Mouse (Mus musculus) thymus, postnatal 14 days (tissue): ENCODE measurements around the gene Myrf.
"Not testable (repeated sequence)": the region's sequence is repeated elsewhere in the genome, so short reads cannot be mapped to it uniquely, and the experiment has no call there.

Experiments used
- DNase-seq: peaks from one replicate; pipeline ENCODE4 v3.0.0; 2021

The Myrf gene

DNA sequence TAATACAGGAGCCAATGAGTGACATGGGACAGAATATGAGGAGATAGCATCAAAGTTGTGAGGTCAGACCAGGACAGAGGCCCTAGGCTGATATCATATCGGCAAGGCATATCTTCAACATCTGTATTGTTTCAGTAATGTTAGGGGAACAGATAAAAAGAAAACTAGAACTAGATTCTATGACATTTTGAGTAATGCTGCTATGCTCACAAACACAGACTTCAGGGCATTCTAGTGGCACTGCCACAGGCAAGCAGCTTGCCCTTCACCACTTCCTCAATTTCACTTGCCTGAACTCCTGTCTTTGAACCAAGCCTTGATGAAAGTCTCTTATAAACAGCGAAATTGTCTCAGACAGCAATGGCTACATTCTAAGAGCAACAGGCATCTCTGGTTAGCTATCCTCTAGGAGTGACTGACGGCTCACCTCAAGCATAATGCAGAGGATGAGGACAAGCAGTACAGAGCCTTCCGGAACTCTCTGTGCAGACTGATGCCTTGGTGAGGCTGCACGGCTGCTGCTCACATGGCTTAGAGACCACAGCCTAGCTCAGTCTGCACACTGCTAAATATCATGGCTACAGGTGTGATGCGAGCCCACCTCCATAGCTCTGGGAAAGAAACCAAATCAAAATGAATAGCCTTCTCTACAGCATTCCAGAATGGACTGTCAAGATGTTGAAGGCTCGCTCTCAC is 66.6 kb downstream of the Myrf start:
- DNase-seq: no peak

DNA sequence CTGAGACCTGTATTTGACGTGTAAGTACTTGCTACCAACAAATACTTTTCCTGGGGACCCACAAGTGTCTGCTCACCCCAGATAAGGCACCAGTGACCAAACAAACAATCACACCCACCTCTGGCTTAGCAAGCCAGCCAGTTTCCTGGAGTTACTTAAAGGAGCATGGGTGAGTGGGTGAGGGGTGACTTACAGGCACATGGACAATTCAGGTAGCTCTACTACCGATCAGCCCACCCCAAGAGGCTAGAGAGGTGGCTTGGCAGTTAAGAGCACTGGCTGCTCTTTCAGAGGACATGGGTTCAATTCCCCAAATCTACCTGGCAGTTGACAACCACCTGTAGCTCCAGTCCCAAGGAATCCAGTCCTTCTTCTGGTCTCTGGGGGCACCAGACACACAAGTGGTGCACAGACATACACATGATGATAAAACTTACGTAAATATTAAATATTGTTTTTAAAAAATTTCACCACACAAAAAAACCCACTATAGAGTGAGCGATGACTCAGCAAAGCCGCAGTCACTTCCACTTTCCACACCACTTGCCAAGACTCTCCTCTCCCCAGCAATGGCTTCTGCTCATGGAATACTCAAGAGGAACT is 67.3 kb downstream of the Myrf start:
- DNase-seq: no peak

DNA sequence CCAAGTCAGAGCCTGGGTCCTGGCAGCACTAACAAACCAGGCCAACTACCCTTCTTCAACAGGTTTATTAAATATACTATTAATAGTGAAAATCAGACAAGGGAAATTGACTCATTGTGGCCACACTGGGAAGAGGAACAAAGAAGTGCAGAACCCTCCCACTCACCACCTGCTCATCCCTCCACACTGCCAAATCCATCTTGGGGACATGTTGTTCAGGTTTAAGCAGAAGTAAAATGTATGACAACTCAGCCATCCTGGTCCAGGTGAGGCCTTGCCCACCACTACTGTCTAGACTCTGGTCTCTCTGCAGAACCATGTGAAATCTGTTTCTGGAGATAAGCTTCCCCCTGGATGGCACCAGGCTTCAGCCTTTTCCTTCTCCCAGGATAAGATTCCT is 68.7 kb downstream of the Myrf start:
- no peak for DNase-seq

DNA sequence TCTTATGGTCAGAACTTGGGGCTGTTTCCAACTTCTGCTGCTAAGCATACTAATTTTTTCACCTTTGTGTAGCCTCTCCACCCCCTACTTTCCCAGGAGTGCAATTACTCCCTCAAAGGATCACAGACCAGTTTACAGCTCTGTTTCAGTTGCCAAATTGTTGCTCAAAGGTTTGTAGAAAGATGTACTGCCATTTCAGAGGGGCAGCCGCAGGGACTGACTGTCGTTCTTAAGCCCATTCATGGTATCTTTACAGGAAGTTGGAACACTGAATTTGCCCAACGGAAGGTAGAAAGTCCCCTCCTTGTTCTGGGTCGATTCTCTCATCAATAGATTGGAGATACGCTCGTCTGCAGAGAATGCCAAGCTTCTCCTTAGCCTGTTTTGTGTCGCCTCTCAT is 69.2 kb downstream of the Myrf start:
- no peak for DNase-seq

DNA sequence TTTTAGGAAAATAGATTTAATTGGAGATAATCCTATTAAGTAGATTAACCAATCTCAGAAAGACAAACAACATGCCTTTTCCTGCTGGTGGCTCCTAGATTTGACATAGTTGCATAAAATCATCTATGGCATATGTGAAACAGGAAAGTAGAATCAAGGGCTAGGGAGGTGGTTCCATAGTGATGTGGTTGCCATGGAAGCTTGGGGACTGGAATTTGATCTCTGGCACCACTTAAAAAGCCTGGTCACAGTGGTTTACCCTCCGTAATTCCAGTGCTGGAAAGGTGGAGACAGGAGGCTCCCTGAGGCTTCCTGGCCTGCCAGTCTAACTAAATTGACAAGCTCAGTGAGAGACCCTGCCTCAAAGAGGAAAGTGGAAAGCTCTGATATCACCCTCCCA is 70.1 kb downstream of the Myrf start:
- DNase-seq: no peak

DNA sequence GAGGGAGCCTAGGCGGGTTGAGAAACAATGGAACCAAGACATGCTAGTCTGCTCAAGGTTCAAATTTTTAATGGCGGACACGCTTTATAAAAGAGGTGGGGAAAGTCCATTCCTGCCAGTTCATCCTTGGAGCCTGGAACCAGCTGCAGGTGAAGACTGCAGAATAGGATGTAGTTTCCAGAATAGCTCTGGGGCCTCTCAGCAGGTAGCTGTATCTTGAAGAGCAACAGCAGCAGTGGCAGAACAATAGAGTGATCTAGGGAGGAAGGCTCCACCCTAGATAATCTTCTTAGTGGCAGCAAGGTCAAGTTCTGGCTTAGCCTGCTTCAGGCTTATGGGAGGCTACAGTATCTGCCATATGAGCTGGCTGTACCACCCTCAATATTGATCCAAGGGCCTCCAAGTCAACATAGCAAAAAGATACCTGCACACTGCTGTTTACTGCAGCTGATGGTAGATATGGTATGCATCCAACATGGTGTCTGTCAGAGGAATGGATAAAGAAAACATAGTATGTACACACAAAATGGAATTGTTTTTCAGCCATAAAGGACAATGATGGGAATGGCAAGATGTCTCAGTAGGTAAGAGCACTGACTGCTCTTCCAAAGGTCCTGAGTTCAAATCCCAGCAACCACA is 70.7 kb downstream of the Myrf start:
- not testable (repeated sequence) for DNase-seq

DNA sequence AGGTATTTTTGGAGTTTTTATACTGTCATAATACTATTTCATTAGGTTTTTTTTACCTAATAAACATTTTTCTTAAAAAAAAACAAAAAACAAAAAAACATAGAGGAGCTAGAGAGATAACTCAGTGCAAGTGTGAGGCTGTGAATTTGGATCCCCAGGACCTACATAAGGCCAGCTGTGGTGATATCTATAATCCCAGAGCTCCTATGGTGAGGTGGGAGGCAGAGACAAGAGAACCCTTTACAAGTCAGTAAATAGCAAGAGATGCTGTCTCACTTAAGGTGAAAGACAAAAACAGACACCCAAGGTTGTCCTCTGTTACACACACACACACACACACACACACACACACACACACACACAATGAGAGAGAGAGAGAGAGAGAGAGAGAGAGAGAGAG is 71.4 kb downstream of the Myrf start:
- DNase-seq: no peak

DNA sequence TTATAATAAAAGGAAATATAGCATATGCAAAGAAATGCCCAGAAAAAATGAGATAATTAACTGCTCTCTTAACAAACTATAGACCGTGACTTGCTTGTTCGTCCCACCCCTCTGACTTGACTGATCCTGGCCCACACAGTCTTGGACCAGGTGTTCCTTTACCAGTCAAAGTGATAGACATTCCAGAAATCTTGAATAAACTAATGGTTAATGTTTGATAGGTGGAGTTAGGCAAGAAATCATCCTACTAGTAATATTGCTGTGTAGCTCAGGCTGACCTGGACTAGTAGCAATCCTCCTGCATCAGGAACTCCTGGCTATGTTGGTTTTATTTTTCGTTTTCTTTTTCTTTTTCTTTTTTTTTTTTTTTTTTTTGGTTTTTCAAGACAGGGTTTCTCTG is 72.1 kb downstream of the Myrf start:
- no peak for DNase-seq

DNA sequence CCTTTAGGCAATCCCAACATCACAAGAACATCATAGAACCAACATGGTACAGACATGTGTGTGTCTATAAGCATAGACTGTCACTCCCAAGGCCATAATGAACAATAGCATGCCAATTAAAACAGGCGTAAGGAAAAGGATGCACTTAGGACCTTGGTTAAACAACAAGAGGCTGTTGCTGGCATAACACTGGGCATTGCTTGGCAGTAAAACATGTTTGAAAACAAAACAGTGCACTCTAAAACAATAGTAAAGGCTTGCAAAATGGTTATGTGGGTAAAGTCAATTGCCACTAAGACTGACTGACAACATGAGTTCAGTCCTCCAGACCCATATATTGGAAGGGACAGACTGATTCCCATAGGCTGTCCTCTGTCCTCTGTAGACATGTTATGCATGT is 72.6 kb downstream of the Myrf start:
- DNase-seq: no peak

DNA sequence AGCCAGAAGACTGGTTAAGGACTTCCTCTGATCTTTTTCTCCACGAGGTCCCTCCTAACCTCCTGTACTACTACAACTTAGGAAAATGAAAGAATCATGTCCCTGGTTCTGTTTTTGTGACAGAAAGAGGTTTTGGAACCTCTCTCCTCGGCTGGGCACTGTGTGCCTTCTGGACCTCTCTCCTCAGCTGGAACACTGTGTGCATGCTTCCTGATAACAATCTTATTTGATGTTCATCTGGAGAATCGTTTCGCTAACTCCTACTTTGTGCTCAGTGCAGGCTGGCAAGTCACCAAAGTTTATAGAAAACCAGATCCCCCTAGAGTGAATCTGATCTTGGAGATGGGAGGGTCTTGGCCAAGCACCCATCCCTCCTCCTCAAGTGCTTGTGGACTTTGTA is 73.4 kb downstream of the Myrf start:
- DNase-seq: no peak

DNA sequence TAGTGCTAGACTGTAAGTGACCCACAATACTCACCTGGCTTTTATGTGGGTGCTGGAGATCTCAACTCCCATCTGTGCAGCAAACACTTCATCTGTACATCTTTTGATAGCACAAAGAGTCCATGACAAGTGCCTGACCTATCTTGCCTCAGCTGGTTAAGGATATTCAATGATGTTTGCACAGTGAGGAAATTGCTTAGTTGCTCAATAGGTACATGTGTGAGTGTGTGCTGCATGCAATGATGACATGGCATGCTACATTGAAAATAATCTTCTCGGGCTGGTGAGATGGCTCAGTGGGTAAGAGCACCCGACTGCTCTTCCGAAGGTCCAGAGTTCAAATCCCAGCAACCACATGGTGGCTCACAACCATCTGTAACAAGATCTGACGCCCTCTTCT is 74.6 kb downstream of the Myrf start:
- DNase-seq: not testable (repeated sequence)

DNA sequence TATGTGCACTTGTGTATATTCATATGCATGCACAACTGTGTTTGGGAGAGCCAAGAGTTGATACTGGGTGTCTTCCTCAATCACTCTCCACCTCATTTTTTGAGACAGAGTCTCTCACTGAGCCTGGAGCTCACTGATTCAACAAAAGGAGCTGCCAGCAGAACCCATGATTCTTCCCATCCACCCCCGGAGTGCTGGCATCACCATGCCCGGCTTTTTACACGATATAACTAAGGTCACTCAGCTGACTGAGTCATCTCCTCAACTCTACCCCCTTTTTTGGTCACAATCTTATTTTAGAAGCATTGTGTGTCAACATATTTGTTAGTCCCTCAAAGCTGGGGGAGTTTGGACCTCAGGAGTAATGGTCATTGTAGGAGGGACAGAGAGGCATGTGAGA is 76.7 kb downstream of the Myrf start:
- DNase-seq: no peak
